Mouse (Mus musculus): Measurements from ENCODE around the gene Spindoc. TPM values are rescaled to one million over a fixed set of nuclear protein-coding genes. Genes with fewer than 3 reads are reported as not detected.

Gene Spindoc
- total RNA-seq, 4 experiments from 2014 or later, result 13.3 to 15.1 (median 13.8) TPM

Small RNAs within 50 kb of the gene (microRNA-seq; reads per million reads assigned to microRNA genes)
- gene Mir6991, result 0.84 reads per million

Other genes with a start within 250 kb of the Spindoc start
- 10 to 100 TPM; 62.2 to 71.6 (median 68.0) TPM for gene Otub1, start 176.7 kb downstream of the Spindoc start, total RNA-seq (2022)
- gene Cox8a, start 165.4 kb downstream of the Spindoc start, total RNA-seq (2022), result 100 to 1,000 TPM; 406 to 459 (median 432) TPM
- gene Naa40, start 141.8 kb downstream of the Spindoc start, total RNA-seq (2022), result 10 to 100 TPM; 11.7 to 21.1 (median 17.1) TPM
- 10 to 100 TPM in 1 of 4 experiments, 1 to 10 TPM in 3; 5.5 to 12.7 (median 7.3) TPM for gene Rcor2, start 115.7 kb downstream of the Spindoc start, total RNA-seq (2022)
- gene Mark2, start 41.1 kb downstream of the Spindoc start, total RNA-seq (2022), result 10 to 100 TPM; 44.5 to 54.2 (median 47.1) TPM
- 10 to 100 TPM; 11.5 to 12.0 (median 11.8) TPM for gene 2700081O15Rik, start 34.6 kb upstream of the Spindoc start, total RNA-seq (2022)
- gene Rtn3, start 100.3 kb upstream of the Spindoc start, total RNA-seq (2022), result 10 to 100 TPM; 68.0 to 76.0 (median 73.0) TPM
- 10 to 100 TPM; 10.2 to 13.2 (median 12.8) TPM for gene Atl3, start 111.0 kb upstream of the Spindoc start, total RNA-seq (2022)
- gene Pla2g16, start 174.5 kb upstream of the Spindoc start, total RNA-seq (2022), result 100 to 1,000 TPM; 121 to 150 (median 137) TPM
- gene Lgals12, start 224.2 kb upstream of the Spindoc start, total RNA-seq (2022), result under 1 TPM; 0.16 to 0.37 (median 0.32) TPM
- gene Hrasls5, start 229.5 kb upstream of the Spindoc start, total RNA-seq (2022), result not detected